Mouse (Mus musculus) megakaryocyte-erythroid progenitor cell, adult 5-6 weeks (primary cell): ENCODE results near the gene Nosip. TPM values are rescaled to one million over a fixed set of nuclear protein-coding genes. Genes with fewer than 3 reads are reported as not detected.
A peak's percentile ranks its signal among the peaks of the same experiment; 100 is the strongest.
"Not testable (repeated sequence)": the region's sequence is repeated elsewhere in the genome, so short reads cannot be mapped to it uniquely, and the experiment has no call there.

ENCODE experiments used
- ATAC-seq: replicated peaks from 2 replicates; pipeline ENCODE4 v1.8.0; 2016; ENCODE audit warnings: mild to moderate bottlenecking, inconsistent platforms; ENCODE audit not compliant: severe bottlenecking, poor library complexity, low FRiP score, low TSS enrichment
- total RNA-seq, 2 experiments: library from RNA; stranded (forward) in 1 of 2; stranded (reverse) in 1 of 2; fragments of 200-1000, 215-1000 nt in 1 of 2; fragments of >200 nt in 1 of 2; fragmentation: Nextera tagmentation in 1 of 2; gene quantifications; 2 replicates each; pipeline ENCODE4 v1.2.3; 2014 to 2017

Gene Nosip
- total RNA-seq, 2 experiments from 2014 or later = 40.9 to 55.1 TPM

DNA sequence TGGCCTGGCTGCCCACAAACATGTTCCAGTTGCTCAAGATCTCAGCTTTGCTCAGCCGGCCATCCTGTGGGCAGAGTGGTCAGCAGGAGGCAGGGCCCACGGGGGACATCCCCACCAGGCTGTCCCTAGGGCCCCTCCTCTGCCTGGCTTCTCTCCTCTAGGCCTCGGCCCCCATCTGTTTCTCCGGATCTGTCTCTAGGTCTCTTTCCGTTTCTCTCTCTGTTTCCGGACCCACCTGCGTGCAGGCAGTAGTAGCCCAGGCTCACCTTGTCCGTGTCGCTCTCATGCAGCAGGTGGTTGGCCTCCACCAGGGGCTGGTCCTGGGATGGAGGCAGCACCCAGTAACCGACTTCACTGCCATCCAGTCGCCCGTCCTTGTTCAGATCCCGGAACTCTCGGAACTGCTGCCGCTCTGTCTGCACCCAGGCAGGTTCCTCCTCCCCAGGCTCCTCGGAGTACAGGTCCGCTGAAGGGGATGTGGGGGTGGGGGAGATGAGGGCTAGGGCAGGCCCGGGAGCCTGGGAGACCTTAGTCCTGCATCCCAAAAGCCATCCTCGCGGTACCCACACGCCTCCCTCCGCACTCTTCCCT is 21.2 kb downstream of the Nosip start:
- no peak for ATAC-seq

- no peak for ATAC-seq
Observed at GRCm38 (mm10) chr7:45086084-45086483, 23.9 kb downstream of the Nosip start.

- ATAC-seq = no peak
Observed at GRCm38 (mm10) chr7:45088597-45088996, 26.4 kb downstream of the Nosip start.

- ATAC-seq = peak; percentile 43
Observed at GRCm38 (mm10) chr7:45090251-45090977, 28.2 kb downstream of the Nosip start.

DNA sequence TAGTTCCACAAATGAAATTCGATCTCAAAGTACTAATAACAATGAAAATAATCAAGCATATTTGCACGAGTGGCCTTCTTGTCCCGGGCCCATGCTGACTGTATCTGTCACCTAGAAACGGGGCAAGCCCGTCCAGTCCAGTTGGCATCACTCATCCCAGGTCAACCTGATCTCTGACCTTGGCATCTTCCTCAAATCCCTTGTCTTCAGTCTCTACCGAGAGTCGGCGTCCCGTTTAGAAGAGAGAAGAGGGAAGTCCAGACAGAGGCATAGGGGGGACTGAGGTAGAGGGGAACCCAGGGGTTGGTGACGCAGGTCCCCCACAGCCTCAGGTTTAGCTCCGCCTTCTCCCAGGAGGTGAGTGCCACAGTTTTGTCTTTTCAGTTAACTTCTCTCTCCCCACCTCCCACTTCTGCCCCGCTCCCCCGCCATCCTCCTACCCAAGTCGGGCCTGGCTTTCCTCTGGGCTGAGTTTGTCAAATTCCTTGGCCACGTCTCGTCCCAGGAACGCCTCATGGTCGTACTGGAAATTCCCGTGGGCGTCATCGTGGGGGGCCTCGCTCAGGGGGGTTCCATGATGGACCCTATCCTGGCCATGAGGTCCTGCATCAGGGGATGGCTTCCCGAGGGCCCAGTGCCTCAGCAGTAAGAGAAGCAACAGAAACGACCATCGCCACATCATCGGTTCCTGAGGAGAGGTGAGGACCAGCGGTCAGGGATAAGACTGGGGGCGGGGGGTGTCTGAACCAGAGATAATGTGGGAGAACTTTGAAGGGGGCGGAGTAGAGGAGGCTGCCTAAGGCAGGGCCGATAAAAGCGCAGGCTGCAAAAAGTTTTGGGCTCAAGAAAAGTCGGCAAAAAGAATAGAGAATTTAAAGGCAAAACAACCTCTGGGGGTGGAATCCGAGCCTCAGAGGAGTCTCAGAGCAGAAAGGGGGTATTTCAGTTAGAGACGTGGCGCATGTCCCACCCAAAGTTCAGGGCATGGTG is 29.1 kb downstream of the Nosip start:
- no peak for ATAC-seq

DNA sequence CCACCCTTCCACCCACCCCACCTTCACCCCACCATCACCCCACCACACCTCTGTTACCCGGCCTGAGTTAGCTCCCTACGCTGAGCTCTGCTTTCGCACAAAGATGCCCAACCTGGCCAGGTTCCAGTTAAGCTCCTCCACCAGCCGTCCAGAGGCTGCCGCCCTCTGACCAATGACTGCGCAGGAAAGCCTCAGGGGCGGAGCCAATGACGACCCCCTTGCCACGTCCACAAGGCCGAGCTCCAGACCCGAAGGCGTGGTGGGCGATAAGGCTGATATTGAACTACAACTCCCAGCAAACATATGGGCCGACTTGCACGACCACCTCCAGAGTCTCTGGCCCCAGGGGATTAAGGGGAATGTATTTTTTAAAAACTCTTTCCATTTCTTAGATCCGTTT is 29.8 kb downstream of the Nosip start, which contains the start of gene Rcn3:
Gene Rcn3 (minus strand): TSS at position 174 of the 400 bp plus-strand sequence.
- ATAC-seq = peak; percentile 80

DNA sequence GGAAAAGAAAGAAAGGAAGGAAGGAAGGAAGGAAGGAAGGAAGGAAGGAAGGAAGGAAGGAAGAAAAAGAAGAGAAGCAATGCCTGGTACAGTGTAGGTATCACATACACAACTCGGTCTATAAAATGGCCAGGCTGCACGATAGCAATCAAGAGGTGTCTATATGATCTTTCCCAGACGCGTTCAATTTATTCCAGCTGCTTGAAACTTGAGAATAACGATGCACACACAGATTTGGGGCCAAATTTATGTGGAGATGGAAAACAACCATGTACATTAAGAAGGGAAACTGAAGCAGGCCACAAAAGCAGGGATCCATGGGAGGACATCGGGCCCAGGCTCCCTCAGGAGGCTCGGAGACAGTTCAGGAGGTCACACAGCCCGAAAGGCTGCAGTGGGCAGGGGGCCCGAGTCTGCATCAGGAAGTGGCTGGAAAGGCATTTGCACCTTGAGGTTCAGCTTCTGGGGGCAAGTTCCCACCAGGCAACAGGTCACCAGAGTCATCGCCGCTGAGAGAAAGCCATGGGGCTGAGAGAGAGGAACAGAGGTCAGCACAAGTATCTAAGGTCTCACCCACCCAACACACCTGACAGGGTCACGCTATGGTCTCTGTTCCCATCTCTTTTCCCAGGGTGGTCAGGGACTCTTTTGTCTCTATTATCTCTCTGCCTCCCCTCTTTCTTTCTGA is 30.7 kb downstream of the Nosip start:
- no peak for ATAC-seq

- ATAC-seq = no peak
Observed at GRCm38 (mm10) chr7:45093516-45093905, 31.3 kb downstream of the Nosip start.

- ATAC-seq = no peak
Observed at GRCm38 (mm10) chr7:45094121-45094520, 31.9 kb downstream of the Nosip start.

GRCm38 (mm10) chr7:45095367-45095766 is 33.1 kb downstream of the Nosip start:
- ATAC-seq = no peak

GRCm38 (mm10) chr7:45095965-45096364 is 33.7 kb downstream of the Nosip start:
- not testable (repeated sequence) for ATAC-seq

- ATAC-seq = no peak
Observed at GRCm38 (mm10) chr7:45097479-45097878, 35.2 kb downstream of the Nosip start.

- no peak for ATAC-seq
Observed at GRCm38 (mm10) chr7:45098541-45099240, 36.5 kb downstream of the Nosip start.

DNA sequence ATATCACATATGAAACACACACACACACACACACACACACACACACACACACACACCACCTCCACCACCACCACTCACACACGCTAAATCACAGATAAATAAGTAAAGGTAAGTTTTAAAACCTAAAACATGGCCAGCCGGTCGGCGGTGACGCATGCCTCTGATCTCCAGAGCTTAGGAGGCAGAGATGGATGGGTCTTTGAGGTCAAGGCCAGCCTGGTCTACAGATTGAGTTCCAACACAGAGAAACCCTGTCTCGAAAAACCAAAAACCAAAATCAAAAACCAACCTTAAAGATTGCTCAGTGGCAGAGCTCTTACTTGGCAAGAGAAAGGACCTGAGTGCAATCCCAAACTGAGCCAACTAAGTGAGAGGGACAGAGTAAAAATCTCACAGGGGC is 37.8 kb downstream of the Nosip start:
- no peak for ATAC-seq

- no peak for ATAC-seq
Observed at GRCm38 (mm10) chr7:45102441-45102840, 40.2 kb downstream of the Nosip start.

DNA sequence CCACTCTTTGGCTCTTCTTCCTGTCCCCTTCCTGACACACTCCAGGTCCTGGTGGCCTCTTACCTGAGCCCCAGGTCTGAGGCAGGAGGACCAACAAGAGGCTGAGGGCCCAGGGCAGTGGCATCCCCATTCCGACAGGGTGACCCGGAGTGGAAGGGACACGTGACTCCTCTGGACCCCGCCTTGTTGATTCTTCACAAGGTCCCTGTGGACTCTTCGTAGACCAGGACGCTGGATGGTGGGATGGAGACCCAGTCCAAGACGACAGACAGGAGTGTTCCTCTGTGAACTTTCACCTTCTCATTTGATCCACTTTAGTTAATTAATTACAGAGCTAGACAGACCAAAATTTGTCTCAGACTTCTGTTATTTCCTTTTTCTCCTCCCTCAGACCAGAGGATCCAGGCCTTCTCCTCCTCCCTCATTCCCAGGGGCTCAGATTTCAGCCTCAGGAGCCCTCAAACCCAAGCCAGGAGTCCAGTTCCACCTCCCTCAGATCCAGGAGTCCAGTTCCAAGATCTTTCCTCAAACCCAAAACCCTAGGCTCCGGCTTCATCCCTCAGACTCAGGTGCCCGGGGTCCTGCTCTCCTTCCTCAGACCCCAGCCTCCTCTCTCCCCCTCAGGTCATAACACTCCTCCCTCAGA is 40.8 kb downstream of the Nosip start:
- ATAC-seq = no peak

DNA sequence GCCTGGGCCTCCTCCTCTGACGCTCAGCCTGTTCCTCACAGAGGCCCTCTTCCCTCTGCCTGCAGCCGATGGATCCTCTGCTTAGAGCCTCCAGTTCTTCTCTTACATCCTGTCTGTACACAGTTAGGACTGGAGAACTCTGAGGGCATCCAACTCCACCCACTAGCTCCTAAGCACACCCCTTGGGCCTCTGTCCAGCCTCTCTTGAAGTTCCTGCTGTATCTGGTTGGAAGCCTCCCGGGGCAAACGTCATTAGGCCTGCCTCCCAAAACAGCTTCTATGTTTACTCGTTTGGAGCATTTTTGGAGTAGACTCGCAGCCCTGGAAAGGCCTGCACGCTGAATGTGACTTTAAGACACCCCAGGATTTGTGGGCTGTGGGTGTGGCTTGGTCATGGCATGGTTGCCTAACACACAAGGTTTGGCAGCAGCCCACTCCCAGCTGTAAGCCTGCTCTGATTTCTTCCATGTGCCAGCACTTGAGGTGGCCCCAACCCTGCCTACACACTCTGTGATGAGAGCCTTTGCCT is 41.5 kb downstream of the Nosip start, which contains the start of gene Fcgrt:
Gene Fcgrt (minus strand): TSS at position 200 of the 529 bp plus-strand sequence.
- peak; percentile 82 for ATAC-seq

- ATAC-seq = no peak
Observed at GRCm38 (mm10) chr7:45104941-45105340, 42.7 kb downstream of the Nosip start.
